Mouse (Mus musculus) cortical plate, adult 2 months (tissue): ENCODE results near the gene Olfr287.

ENCODE experiments used
- CTCF ChIP-seq: fragments of 200-500 bp; IDR thresholded peaks from 2 replicates; pipeline ENCODE4 v1.5.1; 2011; ENCODE audit warnings: mild to moderate bottlenecking, control low read depth, low read length; ENCODE audit not compliant: insufficient read depth; ENCODE audit errors: extremely low read depth
- POLR2A ChIP-seq: fragments of 200-500 bp; IDR thresholded peaks from 2 replicates; pipeline ENCODE4 v1.6.1; 2011; ENCODE audit warnings: mild to moderate bottlenecking, low read length, control low read depth; ENCODE audit not compliant: insufficient read depth; ENCODE audit errors: extremely low read depth

GRCm38 (mm10) chr15:98180567-98181131 lies 40.2 kb downstream of the Olfr287 start:
- no peak for TF ChIP-seq CTCF
- no peak for TF ChIP-seq POLR2A
